Mouse (Mus musculus) CH12.LX (cell line): ENCODE data around the gene Tbc1d23. TPM values are rescaled to one million over a fixed set of nuclear protein-coding genes. Genes with fewer than 3 reads are reported as not detected.

ENCODE experiments used
- DNase-seq: peaks from one replicate; pipeline ENCODE4 v3.0.0-alpha.2; 2013; ENCODE audit errors: extremely low read depth
- H3K27ac ChIP-seq: 2 replicates; pipeline ENCODE4 v1.5.1; 2012; ENCODE audit warnings: low read depth, mild to moderate bottlenecking, control low read depth, moderate library complexity; ENCODE audit not compliant: insufficient read depth
- H3K27me3 ChIP-seq: replicated peaks from 2 replicates; pipeline ENCODE3; 2012; ENCODE audit warnings: inconsistent platforms
- H3K36me3 ChIP-seq, 2 experiments: replicated peaks in 1 of 2; 2 replicates each; pipeline versions ENCODE3 to v1.6.1; 2012; ENCODE audit warnings: inconsistent platforms in 1 of 2, low read length in 1 of 2, mild to moderate bottlenecking in 1 of 2, mixed read lengths in 1 of 2, moderate library complexity in 1 of 2; ENCODE audit not compliant: control insufficient read depth in 1 of 2, insufficient read depth in 1 of 2
- H3K4me1 ChIP-seq, 2 experiments: 2 replicates each; pipeline ENCODE4 v1.6.1; 2012; ENCODE audit warnings: inconsistent platforms in 1 of 2, moderate library complexity in 1 of 2; ENCODE audit not compliant: insufficient read depth in 2 of 2, control insufficient read depth in 1 of 2
- H3K4me2 ChIP-seq: 2 replicates; pipeline ENCODE4 v1.6.1; 2012; ENCODE audit warnings: low read depth, mild to moderate bottlenecking, control low read depth; ENCODE audit not compliant: poor library complexity, insufficient read depth, severe bottlenecking
- H3K4me3 ChIP-seq, 3 experiments: fragments of 150-350 bp in 1 of 3; sonication (generic) in 1 of 3; replicated peaks in 1 of 3; 2 replicates each; pipeline versions ENCODE3 to v1.5.1; 2011 to 2012; ENCODE audit warnings: low read depth in 2 of 3, low read length in 2 of 3, mild to moderate bottlenecking in 2 of 3, moderate library complexity in 2 of 3, control low read depth in 1 of 3, improper control_type of control experiment in 1 of 3, inconsistent platforms in 1 of 3, mixed read lengths in 1 of 3; ENCODE audit not compliant: poor library complexity in 1 of 3
- H3K79me2 ChIP-seq: replicated peaks from 2 replicates; pipeline ENCODE4 v1.6.1; 2012; ENCODE audit warnings: mild to moderate bottlenecking, moderate library complexity; ENCODE audit not compliant: control insufficient read depth, poor library complexity, insufficient read depth, severe bottlenecking; ENCODE audit errors: extremely low read depth
- H3K9ac ChIP-seq: 2 replicates; pipeline ENCODE4 v1.6.1; 2012; ENCODE audit warnings: low read depth, mild to moderate bottlenecking, control low read depth, moderate library complexity; ENCODE audit not compliant: insufficient read depth
- H3K9me3 ChIP-seq: replicated peaks from 2 replicates; pipeline ENCODE3; 2012; ENCODE audit warnings: low read length, inconsistent platforms, mixed read lengths
- CHD1 ChIP-seq: IDR thresholded peaks from 2 replicates; pipeline ENCODE4 v1.6.1; 2012; ENCODE audit warnings: low read depth, low read length, improper control_type of control experiment, inconsistent platforms
- CTCF ChIP-seq, 2 experiments: IDR thresholded peaks in 1 of 2; conservative IDR thresholded peaks in 1 of 2; 2 replicates each; pipeline ENCODE4 v1.5.1; 2011 to 2012; ENCODE audit warnings: low read depth in 2 of 2, low read length in 2 of 2, improper control_type of control experiment in 1 of 2, inconsistent platforms in 1 of 2, mild to moderate bottlenecking in 1 of 2, moderate library complexity in 1 of 2
- E2F4 ChIP-seq: IDR thresholded peaks from 2 replicates; pipeline ENCODE4 v1.6.1; 2011; ENCODE audit warnings: low read depth, low read length, improper control_type of control experiment; ENCODE audit not compliant: insufficient replicate concordance
- ELF1 ChIP-seq: IDR thresholded peaks from 2 replicates; pipeline ENCODE4 v1.6.1; 2014; ENCODE audit warnings: low read depth, mild to moderate bottlenecking, inconsistent platforms, low read length, improper control_type of control experiment
- GABPA ChIP-seq: IDR thresholded peaks from 2 replicates; pipeline ENCODE4 v1.6.1; 2012; ENCODE audit warnings: low read depth, low read length, improper control_type of control experiment, inconsistent platforms; ENCODE audit not compliant: insufficient replicate concordance
- IRF4 ChIP-seq: IDR thresholded peaks from 2 replicates; pipeline ENCODE4 v1.6.1; 2014; ENCODE audit warnings: low read depth, mild to moderate bottlenecking, inconsistent platforms, low read length, improper control_type of control experiment
- JUN ChIP-seq: IDR thresholded peaks from 2 replicates; pipeline ENCODE4 v1.6.1; 2011; ENCODE audit warnings: low read depth, mild to moderate bottlenecking, low read length, improper control_type of control experiment, moderate library complexity; ENCODE audit not compliant: insufficient read depth
- JUND ChIP-seq: conservative IDR thresholded peaks from 2 replicates; pipeline ENCODE4 v1.6.1; 2011; ENCODE audit warnings: low read depth, low read length, improper control_type of control experiment
- KAT2A ChIP-seq: IDR thresholded peaks from 2 replicates; pipeline ENCODE4 v1.6.1; 2012; ENCODE audit warnings: low read length, improper control_type of control experiment, inconsistent platforms; ENCODE audit not compliant: insufficient replicate concordance
- MAFK ChIP-seq: IDR thresholded peaks from 2 replicates; pipeline ENCODE4 v1.6.1; 2011; ENCODE audit warnings: low read length, improper control_type of control experiment; ENCODE audit not compliant: insufficient replicate concordance
- MAX ChIP-seq: IDR thresholded peaks from 2 replicates; pipeline ENCODE4 v1.6.1; 2011; ENCODE audit warnings: low read length, improper control_type of control experiment
- MEF2A ChIP-seq: IDR thresholded peaks from 2 replicates; pipeline ENCODE4 v1.6.1; 2014; ENCODE audit warnings: low read depth, mild to moderate bottlenecking, inconsistent platforms, low read length, improper control_type of control experiment, borderline replicate concordance
- MXI1 ChIP-seq: IDR thresholded peaks from 2 replicates; pipeline ENCODE4 v1.6.1; 2011; ENCODE audit warnings: mild to moderate bottlenecking, low read depth, low read length, improper control_type of control experiment
- NELFE ChIP-seq: IDR thresholded peaks from 2 replicates; pipeline ENCODE4 v1.6.1; 2011; ENCODE audit warnings: low read depth, low read length, improper control_type of control experiment
- NRF1 ChIP-seq: IDR thresholded peaks from 2 replicates; pipeline ENCODE4 v1.6.1; 2014; ENCODE audit warnings: low read depth, mild to moderate bottlenecking, inconsistent platforms, low read length, improper control_type of control experiment, moderate library complexity
- PAX5 ChIP-seq: IDR thresholded peaks from 2 replicates; pipeline ENCODE4 v1.6.1; 2012; ENCODE audit warnings: low read length, inconsistent platforms, mixed read lengths
- POLR2A ChIP-seq: IDR thresholded peaks from 2 replicates; pipeline ENCODE4 v1.6.1; 2011; ENCODE audit warnings: low read depth, mild to moderate bottlenecking, improper control_type of control experiment, low read length
- POLR2AphosphoS2 ChIP-seq: IDR thresholded peaks from 2 replicates; pipeline ENCODE4 v1.6.1; 2011; ENCODE audit warnings: low read depth, low read length, improper control_type of control experiment
- RAD21 ChIP-seq: IDR thresholded peaks from 2 replicates; pipeline ENCODE4 v1.6.1; 2011; ENCODE audit warnings: low read depth, mild to moderate bottlenecking, low read length, improper control_type of control experiment, moderate library complexity
- TBP ChIP-seq: conservative IDR thresholded peaks from 2 replicates; pipeline ENCODE4 v1.6.1; 2011; ENCODE audit warnings: low read depth, low read length, improper control_type of control experiment
- TCF12 ChIP-seq: IDR thresholded peaks from 2 replicates; pipeline ENCODE4 v1.6.1; 2014; ENCODE audit warnings: low read depth, mild to moderate bottlenecking, inconsistent platforms, low read length, improper control_type of control experiment
- UBTF ChIP-seq: IDR thresholded peaks from 2 replicates; pipeline ENCODE4 v1.6.1; 2012; ENCODE audit warnings: low read depth, mild to moderate bottlenecking, inconsistent platforms, low read length, improper control_type of control experiment, moderate library complexity
- USF2 ChIP-seq: conservative IDR thresholded peaks from 2 replicates; pipeline ENCODE4 v1.6.1; 2011; ENCODE audit warnings: low read depth, low read length, improper control_type of control experiment
- dilution Hi-C: fragments of 300-500 bp; cut with MboI; formaldehyde crosslinking; loops from 2 replicates; pipeline ENCODE4 v1.14.3; 2020; ENCODE audit warnings: low sequenced_read_pairs; ENCODE audit not compliant: extremely low pct_unique_long_range_greater_than_20kb, extremely low pct_ligation_motif_present
- in situ Hi-C: fragments of 300-500 bp; cut with MboI; formaldehyde crosslinking; loops from 3 replicates; pipeline ENCODE4 v1.14.3; 2019; ENCODE audit warnings: low sequenced_read_pairs, low pct_ligation_motif_present, low pct_unique_long_range_greater_than_20kb, mixed read lengths
- polyA plus RNA-seq: library from polyadenylated mRNA; unstranded; fragments of >175 nt; gene quantifications from 2 replicates; pipeline ENCODE4 v1.2.1, GENCODE M21; 2012; ENCODE audit warnings: low read depth; ENCODE audit not compliant: insufficient read length
- total RNA-seq, 2 experiments: library from RNA; depleted of rRNA; stranded (reverse); fragments of 300-350 nt in 1 of 2; fragments of >200 nt in 1 of 2; gene quantifications; 2 replicates each; pipeline ENCODE4 v1.2.3; 2012 to 2014

Gene Tbc1d23
- total and polyA plus RNA-seq, 3 experiments = 21.2 to 38.8 (median 31.5) TPM

GRCm38 (mm10) chr16:57171161-57171560 lies 60.1 kb downstream of the Tbc1d23 start:
- Histone ChIP-seq H3K36me3 (peaks cover 23 to 54% of the 10 kb centered on the region in 2 experiments), H3K79me2 (no peaks in the 10 kb centered on the region), H3K9ac (no peak overlapping the region), H3K27me3 (no peaks in the 10 kb centered on the region), H3K27ac (no peak overlapping the region), H3K9me3 (peaks cover under 1% of the 10 kb centered on the region), H3K4me3 (no peak overlapping the region), H3K4me1 (peaks cover 8 to 21% of the 10 kb centered on the region in 2 experiments), H3K4me2 (no peak overlapping the region)
- dilution Hi-C loops (no loop called here), in situ Hi-C loops (no loop called here)
- DNase-seq = no peak
- TF ChIP-seq CTCF (conservative IDR thresholded peaks at IDR 0.05 in 1 of 2, IDR thresholded peaks at IDR 0.05 in 1 of 2; ENCODE audit: low read depth in 2 of 2, low read length in 2 of 2) (no peak), CHD1 (no peak), PAX5 (no peak), USF2 (no peak), POLR2AphosphoS2 (no peak), JUN (no peak), NELFE (no peak), MEF2A (no peak), RAD21 (no peak), ELF1 (no peak), E2F4 (no peak), JUND (no peak), NRF1 (no peak), TCF12 (no peak), MAX (no peak), POLR2A (no peak), KAT2A (no peak), UBTF (no peak), IRF4 (no peak), TBP (no peak)

DNA sequence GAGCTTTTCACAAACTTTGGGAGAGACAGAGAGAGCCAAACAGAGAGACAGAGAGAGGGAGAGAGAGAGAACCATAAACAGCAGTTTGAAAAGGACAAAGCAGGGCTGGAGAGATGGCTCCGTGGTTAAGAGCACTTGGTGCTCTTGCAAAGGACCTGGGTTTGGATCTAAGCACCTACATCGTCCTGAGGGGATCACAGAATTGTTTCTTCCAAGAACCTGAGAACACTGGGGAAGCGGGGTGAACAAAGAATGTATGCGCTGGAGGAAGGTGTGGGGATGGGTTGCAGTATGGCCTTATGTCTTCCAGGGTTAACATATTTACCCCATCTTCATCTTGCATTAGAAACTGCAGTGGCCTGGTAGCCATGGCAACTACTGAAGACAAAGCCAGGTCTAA lies 63.1 kb downstream of the Tbc1d23 start:
- in situ Hi-C loops (loop anchor here (5.0 kb wide), 1 partner anchor 46 kb away; the partner anchor contains the start of gene Tomm70a), dilution Hi-C loops (no loop called here)
- Histone ChIP-seq H3K4me3 (no peak overlapping the region), H3K36me3 (peaks cover 22 to 63% of the 10 kb centered on the region in 2 experiments), H3K27me3 (no peaks in the 10 kb centered on the region), H3K9me3 (no peaks in the 10 kb centered on the region), H3K4me2 (no peak overlapping the region), H3K4me1 (peaks cover 5 to 23% of the 10 kb centered on the region in 2 experiments), H3K79me2 (peaks cover 10% of the 10 kb centered on the region), H3K9ac (no peak overlapping the region), H3K27ac (no peak overlapping the region)
- DNase-seq = no peak
- TF ChIP-seq GABPA = no peak
- TF ChIP-seq MXI1 = no peak
- TF ChIP-seq MAFK = no peak
- TF ChIP-seq UBTF = no peak
- no peak for TF ChIP-seq MAX
- TF ChIP-seq JUN = no peak
